Mouse (Mus musculus) liver, adult 2 months (tissue): Measurements from ENCODE around the gene Ruvbl1. TPM values are rescaled to one million over a fixed set of nuclear protein-coding genes. Genes with fewer than 3 reads are reported as not detected.

Source experiments
- DNase-seq: peaks from one replicate; pipeline ENCODE4 v3.0.0-alpha.2; 2011; ENCODE audit warnings: low read depth, low spot score; ENCODE audit errors: extremely low read depth
- H3K27ac ChIP-seq: fragments of 200-500 bp; replicated peaks from 2 replicates; pipeline ENCODE4 v1.5.1; 2012; ENCODE audit warnings: low read depth, mild to moderate bottlenecking, control low read depth, inconsistent platforms, low read length; ENCODE audit not compliant: insufficient read depth
- H3K27me3 ChIP-seq: fragments of 200-500 bp; 2 replicates; pipeline ENCODE4 v1.6.1; 2012; ENCODE audit warnings: mild to moderate bottlenecking, moderate library complexity, low read length, inconsistent platforms; ENCODE audit not compliant: control insufficient read depth, insufficient read depth
- H3K36me3 ChIP-seq: fragments of 200-500 bp; 2 replicates; pipeline ENCODE4 v1.6.1; 2012; ENCODE audit warnings: low read length, inconsistent platforms; ENCODE audit not compliant: control insufficient read depth, insufficient read depth
- H3K4me1 ChIP-seq: fragments of 200-500 bp; 2 replicates; pipeline ENCODE4 v1.6.1; 2011; ENCODE audit warnings: low read length; ENCODE audit not compliant: control insufficient read depth, insufficient read depth
- H3K4me3 ChIP-seq: fragments of 200-500 bp; 2 replicates; pipeline ENCODE4 v1.5.1; 2011; ENCODE audit warnings: low read depth, mild to moderate bottlenecking, control low read depth, low read length, moderate library complexity; ENCODE audit not compliant: insufficient read depth
- H3K79me2 ChIP-seq: fragments of 200-500 bp; 2 replicates; pipeline ENCODE4 v1.6.1; 2012; ENCODE audit warnings: inconsistent platforms, mild to moderate bottlenecking, low read length, moderate library complexity; ENCODE audit not compliant: control insufficient read depth, insufficient read depth
- H3K9ac ChIP-seq: fragments of 200-500 bp; 2 replicates; pipeline ENCODE4 v1.6.1; 2012; ENCODE audit warnings: low read depth, mild to moderate bottlenecking, control low read depth, inconsistent platforms, low read length
- CTCF ChIP-seq: fragments of 200-500 bp; IDR thresholded peaks from 2 replicates; pipeline ENCODE4 v1.5.1; 2011; ENCODE audit warnings: low read depth, low read length, control low read depth
- POLR2A ChIP-seq: fragments of 200-500 bp; IDR thresholded peaks from 2 replicates; pipeline ENCODE4 v1.6.1; 2011; ENCODE audit warnings: low read length, control low read depth; ENCODE audit not compliant: insufficient read depth; ENCODE audit errors: extremely low read depth
- WGBS: fragments of 180-500 bp; shearing (Covaris S2); methylation state at CpG from one replicate; pipeline ENCODE4 v1.1.7; 2018; 5-methylcytosine and 5-hydroxymethylcytosine counted together
- polyA plus RNA-seq: library from polyadenylated mRNA; depleted of rRNA; stranded (reverse); fragments of >200 nt; gene quantifications from 2 replicates; pipeline ENCODE4 v1.2.3, GENCODE M21; 2012
- total RNA-seq: library from RNA; depleted of rRNA; stranded (reverse); fragments of >200 nt; gene quantifications from 2 replicates; pipeline ENCODE4 v1.2.3, GENCODE M21; 2014

Ruvbl1 gene
- total and polyA plus RNA-seq, 2 experiments, result 13.9 to 17.5 TPM

GRCm38 (mm10) chr6:88442551-88442950, 22.7 kb upstream of the Ruvbl1 start:
- Histone ChIP-seq H3K4me3 (no peak overlapping the region), H3K27me3 (no peaks in the 10 kb centered on the region), H3K4me1 (peaks cover 20% of the 10 kb centered on the region), H3K9ac (no peak overlapping the region), H3K79me2 (peaks cover 28% of the 10 kb centered on the region), H3K27ac (no peak overlapping the region), H3K36me3 (no peaks in the 10 kb centered on the region)
- TF ChIP-seq POLR2A (no peak), CTCF (no peak)
- 92% methylated on average over 3 of the region's 3 CpGs for WGBS
- DNase-seq, result no peak

- 56% methylated on average over 3 of the region's 3 CpGs for WGBS
- no peaks in the 10 kb centered on the region for H3K36me3 ChIP-seq
- H3K9ac ChIP-seq, result no peak overlapping the region
- H3K27ac ChIP-seq, result peak overlapping the region; percentile 90
- no peak overlapping the region for H3K4me3 ChIP-seq
- peak; percentile 29 for DNase-seq
- peaks cover 20% of the 10 kb centered on the region for H3K4me1 ChIP-seq
- TF ChIP-seq CTCF (no peak), POLR2A (no peak)
- peaks cover 28% of the 10 kb centered on the region for H3K79me2 ChIP-seq
- H3K27me3 ChIP-seq, result no peaks in the 10 kb centered on the region
These were observed 21.8 kb upstream of the Ruvbl1 start for GRCm38 (mm10) chr6:88443446-88443845.

DNA sequence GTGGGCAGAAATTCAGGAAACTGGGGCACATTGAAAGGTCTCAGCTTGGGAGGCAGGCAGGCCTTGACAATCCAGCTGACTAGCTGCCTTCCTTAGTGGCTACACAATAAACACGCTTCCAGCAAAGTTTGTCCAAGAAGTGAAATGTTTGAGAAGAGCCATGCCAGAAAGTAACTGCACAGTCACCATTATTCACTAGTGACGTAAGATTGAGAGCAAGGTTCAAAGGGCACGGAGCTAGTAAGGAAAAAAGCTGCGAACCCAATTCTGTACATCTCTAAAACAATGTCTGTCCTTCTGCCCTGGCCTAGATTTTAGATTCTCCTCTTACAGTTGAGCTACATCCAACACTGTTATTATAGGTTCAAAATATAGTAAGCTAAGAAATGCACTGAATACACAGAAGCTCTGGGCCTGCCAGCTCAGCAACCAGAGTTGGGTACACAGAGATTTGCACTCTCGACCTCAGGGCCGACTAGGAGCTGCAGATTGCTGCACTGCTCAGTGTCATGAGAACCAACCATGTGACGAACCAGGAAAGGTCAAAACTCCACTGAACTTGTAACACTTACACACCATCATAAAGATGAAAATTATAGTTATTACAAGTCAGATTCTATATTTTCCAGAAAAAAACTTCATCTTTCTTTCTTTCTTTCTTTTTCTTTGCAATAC, 21.0 kb upstream of the Ruvbl1 start:
- no peak for TF ChIP-seq CTCF
- TF ChIP-seq POLR2A, result no peak
- no peak overlapping the region for H3K4me3 ChIP-seq
- no peak overlapping the region for H3K9ac ChIP-seq
- no peaks in the 10 kb centered on the region for H3K27me3 ChIP-seq
- H3K4me1 ChIP-seq, result peaks cover 20% of the 10 kb centered on the region
- peaks cover 25% of the 10 kb centered on the region for H3K79me2 ChIP-seq
- WGBS, result 22% methylated on average over 7 of the region's 7 CpGs
- DNase-seq, result peak; percentile 97
- H3K27ac ChIP-seq, result peak overlapping the region; percentile 90
- H3K36me3 ChIP-seq, result no peaks in the 10 kb centered on the region

DNA sequence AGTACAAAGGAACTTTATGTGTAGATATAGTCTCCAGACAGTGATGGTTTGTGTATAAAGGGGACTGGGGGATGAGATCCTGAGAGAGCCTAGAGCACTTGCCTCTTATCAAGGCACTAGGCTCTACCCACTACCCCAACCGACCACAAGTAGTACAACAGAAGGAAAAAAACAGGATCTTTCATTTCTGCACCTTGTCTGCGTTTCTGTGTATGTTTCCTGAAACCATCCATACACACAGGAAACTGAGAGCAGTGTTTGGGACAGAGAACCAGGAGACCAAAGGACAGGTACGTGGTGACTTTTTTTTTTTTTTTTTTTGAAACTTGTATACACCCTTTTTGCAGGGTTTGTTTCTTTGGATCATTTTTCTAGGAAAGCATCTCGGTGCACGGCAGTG, 19.5 kb upstream of the Ruvbl1 start:
- H3K27me3 ChIP-seq, result no peaks in the 10 kb centered on the region
- no peak for TF ChIP-seq CTCF
- no peak for TF ChIP-seq POLR2A
- H3K79me2 ChIP-seq, result peaks cover 14% of the 10 kb centered on the region; the same call in 1 of the 2 replicates
- peak overlapping the region; percentile 80 for H3K4me3 ChIP-seq
- DNase-seq, result peak; percentile 29
- H3K36me3 ChIP-seq, result no peaks in the 10 kb centered on the region
- peaks cover 20% of the 10 kb centered on the region for H3K4me1 ChIP-seq
- peak overlapping the region; percentile 50 for H3K27ac ChIP-seq
- 10% methylated on average over 5 of the region's 5 CpGs for WGBS
- peak overlapping the region; percentile 90 for H3K9ac ChIP-seq

DNA sequence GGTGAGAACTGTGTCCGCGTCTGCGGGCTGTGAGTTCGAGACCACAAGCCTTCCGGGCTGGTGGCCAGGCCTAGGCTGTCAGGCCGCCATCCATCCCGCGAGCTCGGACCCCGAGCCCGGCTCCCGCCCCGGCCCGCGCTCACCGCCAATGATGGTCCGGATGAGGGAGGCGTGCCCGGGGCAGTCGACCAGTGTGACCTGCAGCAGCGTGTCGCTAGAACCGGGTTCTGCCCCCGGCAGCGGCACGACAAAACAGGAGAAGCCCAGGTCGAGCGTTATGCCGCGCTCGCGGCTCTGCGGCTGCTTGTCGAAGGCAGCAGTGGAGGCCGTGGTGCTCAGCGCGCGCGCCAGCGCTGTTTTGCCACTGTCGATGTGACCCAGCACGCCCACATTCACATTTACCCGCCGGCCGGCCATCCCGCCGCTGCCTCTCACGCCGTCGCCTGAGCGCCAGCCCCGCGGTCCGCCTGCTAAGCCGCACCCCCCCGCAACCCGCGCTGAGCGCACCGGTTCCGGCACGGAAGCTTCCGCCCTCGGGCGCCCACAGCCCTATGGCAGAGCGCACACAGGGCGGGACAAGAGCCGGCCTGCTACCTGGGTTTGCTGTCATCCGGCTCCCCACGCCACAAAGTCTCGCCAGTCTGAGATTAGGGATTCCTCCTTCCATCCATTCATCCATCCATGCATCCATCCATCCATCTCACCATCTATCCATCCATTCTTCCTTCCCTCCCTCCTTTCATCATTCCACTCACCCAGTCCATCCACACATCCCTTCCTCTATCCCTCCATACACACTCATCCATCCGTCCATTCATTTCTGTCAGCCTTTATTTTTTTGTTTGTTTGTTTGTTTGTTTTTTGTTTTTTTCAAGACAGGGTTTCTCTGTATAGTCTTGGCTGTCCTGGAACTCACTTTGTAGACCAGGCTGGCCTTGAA, 18.9 kb upstream of the Ruvbl1 start, which contains the start of gene Eefsec:
TSS of gene Eefsec (minus strand) at position 477 of the 940 bp plus-strand sequence.
- WGBS, result 2% methylated on average over 72 of the region's 72 CpGs
- Histone ChIP-seq H3K27me3 (no peaks in the 10 kb centered on the region), H3K9ac (peak within 1 kb of the TSS; percentile 90), H3K27ac (peak within 1 kb of the TSS; percentile 50), H3K36me3 (no peaks in the 10 kb centered on the region), H3K4me1 (peaks cover 20% of the 10 kb centered on the region), H3K79me2 (peaks cover 12% of the 10 kb centered on the region; the same call in 1 of the 2 replicates), H3K4me3 (peak within 1 kb of the TSS; percentile 80)
- TF ChIP-seq POLR2A (peak; percentile 62; the same call in 1 of the 2 replicates), CTCF (no peak)
- peak; percentile 58 for DNase-seq
